Mouse (Mus musculus) olfactory bulb, adult 2 months (tissue): ENCODE measurements around the gene Stx1b.

Experiments
- CTCF ChIP-seq: fragments of 200-500 bp; IDR thresholded peaks from 2 replicates; pipeline ENCODE4 v1.5.1; 2012; ENCODE audit warnings: low read depth, mild to moderate bottlenecking, low read length, moderate library complexity; ENCODE audit not compliant: insufficient read depth
- POLR2A ChIP-seq: fragments of 200-500 bp; IDR thresholded peaks from 2 replicates; pipeline ENCODE4 v1.6.1; 2012; ENCODE audit warnings: mild to moderate bottlenecking, low read depth, low read length, moderate library complexity; ENCODE audit not compliant: insufficient read depth

DNA sequence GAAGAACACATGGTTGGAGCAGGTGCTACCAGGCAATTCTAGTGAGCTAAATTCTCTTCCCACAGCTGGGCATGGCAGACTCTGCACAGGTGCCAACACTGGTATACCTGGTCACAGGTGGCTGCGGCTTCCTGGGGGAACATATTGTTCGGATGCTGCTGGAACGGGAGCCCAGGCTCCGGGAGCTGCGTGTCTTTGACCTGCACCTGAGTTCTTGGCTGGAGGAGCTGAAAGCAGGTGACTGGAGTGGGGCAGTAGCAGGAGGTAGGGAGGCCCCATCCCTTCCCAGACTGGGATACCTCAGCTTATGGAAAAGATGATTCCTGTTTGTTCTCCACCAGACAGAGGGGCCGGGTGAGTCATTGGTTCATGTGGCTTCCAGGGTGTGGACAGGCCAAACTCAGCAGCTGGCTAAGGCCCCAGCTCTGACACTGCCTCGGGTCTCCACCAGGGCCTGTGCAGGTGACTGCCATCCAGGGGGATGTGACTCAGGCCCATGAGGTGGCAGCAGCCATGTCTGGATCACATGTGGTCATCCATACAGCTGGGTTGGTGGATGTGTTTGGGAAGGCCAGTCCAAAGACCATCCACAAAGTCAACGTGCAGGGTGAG, 23.2 kb downstream of the Stx1b start:
- TF ChIP-seq CTCF (no peak), POLR2A (no peak)
